21 mouse cellular contexts compared by ENCODE assay signal in genomic region chr5:52908246-52908645, GRCm38 (mm10).
DNase-seq lines count a peak whose midpoint lies in the region; ATAC-seq and TF ChIP-seq lines count a peak whose summit lies in the region.
"Had no signal": no experiment of that assay in that cellular context is flagged by ENCODE, and none has a peak within 500 bp of the region (broad histone marks: within the 10 kb centered on the region; RNA-seq: fewer than 3 reads in every experiment).

No protein-coding gene starts in this region.

- TF ChIP-seq POLR2A in MEL (IDR thresholded peaks at IDR 0.05; ENCODE audit: control insufficient read depth in 1 of 2, insufficient read depth in 1 of 2, low read depth in 1 of 2, low read length in 2 of 2, poor library complexity in 1 of 2) = no peak

- TF ChIP-seq CTCF in MEL (IDR thresholded peaks at IDR 0.05 in 2 of 3, conservative IDR thresholded peaks at IDR 0.05 in 1 of 3; ENCODE audit: control insufficient read depth in 1 of 3, insufficient read depth in 1 of 3, low read depth in 2 of 3, low read length in 3 of 3, poor library complexity in 1 of 3, severe bottlenecking in 1 of 3) = no peak

- H3K36me3 ChIP-seq in MEL (ENCODE audit: control insufficient read depth in 1 of 2, insufficient read depth in 2 of 2, low read length in 2 of 2) = peaks cover 0 to 21% of the 10 kb centered on the region in 2 experiments; a peak in 2 of 4 replicates
- no peaks in the 10 kb centered on the region for H3K36me3 ChIP-seq in forebrain, embryonic 16.5 days (ENCODE audit: control insufficient read depth, insufficient read depth)
- H3K36me3 ChIP-seq: embryonic facial prominence, embryonic 15.5 days; hindbrain, embryonic 10.5 days; limb, embryonic 12.5 days; midbrain, embryonic 13.5 days had no signal

- H3K79me2 ChIP-seq in MEL (ENCODE audit: control insufficient read depth, insufficient read depth, low read length, poor library complexity) = no peaks in the 10 kb centered on the region

- H3K4me1 ChIP-seq in MEL (ENCODE audit: control insufficient read depth in 1 of 2, insufficient read depth in 2 of 2, low read length in 2 of 2) = peaks cover 2 to 32% of the 10 kb centered on the region in 2 experiments
- no peaks in the 10 kb centered on the region; the same call in 1 of the 2 replicates for H3K4me1 ChIP-seq in forebrain, embryonic 16.5 days (replicated peaks; ENCODE audit: control insufficient read depth, insufficient read depth, low read length)
- H3K4me1 ChIP-seq: forebrain, embryonic 13.5 days; midbrain, embryonic 13.5 days had no signal

- ATAC-seq in forebrain, embryonic 16.5 days = no peak
- ATAC-seq: forebrain, embryonic 13.5 days; inflammation-experienced regulatory T-cells, adult 6 months; midbrain, embryonic 13.5 days had no signal

- no peak overlapping the region for H3K4me2 ChIP-seq in forebrain, embryonic 16.5 days (ENCODE audit: low read length)
- H3K4me2 ChIP-seq: embryonic facial prominence, embryonic 15.5 days; forebrain, embryonic 13.5 days; limb, embryonic 12.5 days; midbrain, embryonic 13.5 days had no signal

- 91% methylated on average over 3 of the region's 3 CpGs for WGBS in forebrain, embryonic 16.5 days

- peak overlapping the region; percentile 48 for H3K27ac ChIP-seq in MEL (ENCODE audit: control insufficient read depth, low read depth, low read length)
- H3K27ac ChIP-seq in forebrain, embryonic 16.5 days (ENCODE audit: low read length) = no peak overlapping the region
- H3K27ac ChIP-seq: embryonic facial prominence, embryonic 15.5 days; forebrain, embryonic 13.5 days; hindbrain, embryonic 10.5 days; limb, embryonic 12.5 days; liver, embryonic 14.5 days; midbrain, embryonic 13.5 days had no signal

- no peaks in the 10 kb centered on the region for H3K27me3 ChIP-seq in MEL (ENCODE audit: control insufficient read depth in 1 of 2, insufficient read depth in 2 of 2, low read length in 2 of 2)
- no peaks in the 10 kb centered on the region for H3K27me3 ChIP-seq in forebrain, embryonic 16.5 days (replicated peaks; ENCODE audit: control insufficient read depth, insufficient read depth, low read length)
- H3K27me3 ChIP-seq: embryonic facial prominence, embryonic 15.5 days; forebrain, embryonic 13.5 days; limb, embryonic 12.5 days; midbrain, embryonic 13.5 days had no signal

- H3K9me3 ChIP-seq in MEL (replicated peaks; ENCODE audit: insufficient read depth, low read length) = no peaks in the 10 kb centered on the region
- H3K9me3 ChIP-seq in forebrain, embryonic 16.5 days (ENCODE audit: control insufficient read depth, low read length) = no peaks in the 10 kb centered on the region
- H3K9me3 ChIP-seq: embryonic facial prominence, embryonic 15.5 days; forebrain, embryonic 13.5 days; hindbrain, embryonic 10.5 days; limb, embryonic 12.5 days; midbrain, embryonic 13.5 days had no signal

- no peak overlapping the region for H3K4me3 ChIP-seq in MEL (ENCODE audit: control insufficient read depth in 1 of 2, insufficient read depth in 1 of 2, low read depth in 2 of 2, low read length in 2 of 2)
- no peak overlapping the region for H3K4me3 ChIP-seq in forebrain, embryonic 16.5 days (replicated peaks; ENCODE audit: low read length)
- H3K4me3 ChIP-seq: embryonic facial prominence, embryonic 15.5 days; forebrain, embryonic 13.5 days; hindbrain, embryonic 10.5 days; limb, embryonic 12.5 days; midbrain, embryonic 13.5 days had no signal

- peak; percentile 50; a peak in 3 of 4 replicates for TF ChIP-seq EP300 in MEL (IDR thresholded peaks at IDR 0.05; ENCODE audit: low read depth in 1 of 2, low read length in 2 of 2)

- intact Hi-C loops in left cerebral cortex, postnatal 4 days (cut with DNase I) = no loop called here

- DNase-seq in left cerebral cortex, adult 18-20 months (ENCODE audit: low spot score in 2 of 2) = peak; percentile 7 to 9
- DNase-seq in left cerebral cortex, postnatal 4 days = no peak
- DNase-seq in 416B (ENCODE audit: low read depth) (peak; percentile 64), MEL (ENCODE audit: low read depth, low spot score) (peak; percentile 69)
- DNase-seq in brain, adult 2 months (ENCODE audit: low read depth, low spot score) = peak; percentile 83
- no peak for DNase-seq in neural tube, embryonic 10.5 days (ENCODE audit: extremely low spot score, low spot score)
- no peak for DNase-seq in lung, postnatal 4 days
- DNase-seq: cerebellum, adult 9-11 months; embryo, embryonic 11 days; gastrocnemius, postnatal 10 days; kidney, postnatal 4 days; retina, postnatal 1 day; thymus, postnatal 4 days had no signal

- TF ChIP-seq RAD21 in MEL (IDR thresholded peaks at IDR 0.05; ENCODE audit: low read depth, low read length) = no peak

- H3K9ac ChIP-seq in MEL (ENCODE audit: control insufficient read depth, low read depth, low read length, poor library complexity, severe bottlenecking) = no peak overlapping the region
- no peak overlapping the region for H3K9ac ChIP-seq in forebrain, embryonic 16.5 days (replicated peaks; ENCODE audit: low read depth, low read length)
- H3K9ac ChIP-seq: embryonic facial prominence, embryonic 15.5 days; forebrain, embryonic 13.5 days; limb, embryonic 12.5 days; liver, embryonic 14.5 days; midbrain, embryonic 13.5 days had no signal

TF ChIP-seq in MEL, 35 proteins besides CTCF, POLR2A, EP300 and RAD21:
- no peak for TF ChIP-seq ZC3H11A (IDR thresholded peaks at IDR 0.05; ENCODE audit: low read depth, low read length)
- no peak for TF ChIP-seq USF2 (IDR thresholded peaks at IDR 0.05; ENCODE audit: borderline replicate concordance in 1 of 2, insufficient read depth in 1 of 2, low read depth in 1 of 2, low read length in 2 of 2)
- no peak for TF ChIP-seq UBTF (IDR thresholded peaks at IDR 0.05; ENCODE audit: borderline replicate concordance, insufficient read depth, low read depth, low read length)
- no peak for TF ChIP-seq MXI1 (IDR thresholded peaks at IDR 0.05; ENCODE audit: low read depth, low read length)
- no peak for TF ChIP-seq JUND (IDR thresholded peaks at IDR 0.05; ENCODE audit: low read depth, low read length)
- peak; percentile 65 for TF ChIP-seq TAL1 (IDR thresholded peaks at IDR 0.05; ENCODE audit: low read length)
- TF ChIP-seq GABPA (IDR thresholded peaks at IDR 0.05; ENCODE audit: low read depth, low read length) = no peak
- TF ChIP-seq POLR2AphosphoS2 (IDR thresholded peaks at IDR 0.05; ENCODE audit: low read length) = no peak
- no peak for TF ChIP-seq POLR2AphosphoS5 (IDR thresholded peaks at IDR 0.05; ENCODE audit: borderline replicate concordance, low read depth, low read length)
- no peak for TF ChIP-seq TCF12 (IDR thresholded peaks at IDR 0.05; ENCODE audit: low read depth, low read length)
- TF ChIP-seq TBP (IDR thresholded peaks at IDR 0.05; ENCODE audit: low read depth, low read length) = 0 out of 2 replicates have a peak, but pooled peaks have one; percentile 25
- TF ChIP-seq ETS1 (IDR thresholded peaks at IDR 0.05; ENCODE audit: low read depth, low read length) = peak; percentile 34; the same call in 1 of the 2 replicates
- TF ChIP-seq HCFC1 (IDR thresholded peaks at IDR 0.05; ENCODE audit: low read depth, low read length) = no peak
- TF ChIP-seq MEF2A (IDR thresholded peaks at IDR 0.05; ENCODE audit: extremely low read depth, insufficient replicate concordance, low read depth, low read length, poor library complexity, severe bottlenecking) = no peak
- TF ChIP-seq SMC3 (IDR thresholded peaks at IDR 0.05; ENCODE audit: low read depth, low read length) = no peak
- TF ChIP-seq ELF1 (IDR thresholded peaks at IDR 0.05; ENCODE audit: low read depth, low read length) = no peak
- peak; percentile 53; the same call in 1 of the 2 replicates for TF ChIP-seq GATA1 (IDR thresholded peaks at IDR 0.05; ENCODE audit: low read depth, low read length)

Comparison
In these comparisons a context has a peak if more than half of its experiments do, and no peak if none do; other contexts are left out.
1. DNase-seq: peak in left cerebral cortex, adult 18-20 months (2 of 2), 416B (single experiment), MEL (single experiment) and brain, adult 2 months (single experiment); none in left cerebral cortex, postnatal 4 days (single experiment), neural tube, embryonic 10.5 days (single experiment) and lung, postnatal 4 days (0 of 2).